Mouse (Mus musculus): ENCODE measurements at regions not wholly inside any gene's neighbourhood (a gene's known extent, or its start where the extent isn't known, plus 50 kb on each side); places are given as distances from the start of the nearest gene placed in this dataset.

- no peak for DNase-seq (ENCODE audit: low spot score)
These were observed 140.3 kb downstream of the Bod1 start for GRCm38 (mm10) chr11:31531416-31531815.

DNA sequence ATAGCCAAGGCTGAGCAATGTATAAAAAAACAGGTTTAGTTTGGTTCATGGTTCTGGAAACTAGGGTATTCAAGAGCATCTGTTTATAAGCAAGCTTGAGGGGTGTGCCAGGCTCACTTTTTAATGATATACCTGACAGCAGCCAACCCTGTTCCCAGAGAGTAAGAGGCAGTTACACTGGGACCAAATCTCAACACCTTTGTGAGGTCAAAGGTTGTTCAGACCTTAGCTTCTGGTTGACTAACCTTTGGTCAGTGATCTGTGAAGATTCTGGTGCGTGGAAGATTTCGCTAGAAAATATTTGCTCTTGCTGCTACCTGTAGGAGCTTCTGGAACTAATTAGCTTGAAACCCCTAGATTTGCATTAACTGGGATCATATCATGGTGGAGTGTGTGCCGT lies 140.8 kb downstream of the Bod1 start:
- no peak for DNase-seq (ENCODE audit: low spot score)

- DNase-seq (ENCODE audit: low spot score) = no peak
These were observed 142.0 kb downstream of the Bod1 start for GRCm38 (mm10) chr11:31529686-31530085.

- no peak for DNase-seq (ENCODE audit: low spot score)
These were observed 147.0 kb downstream of the Bod1 start for GRCm38 (mm10) chr11:31524708-31525107.

- no peak for DNase-seq (ENCODE audit: low spot score)
These were observed 147.5 kb downstream of the Bod1 start for GRCm38 (mm10) chr11:31524065-31524618.

- DNase-seq (ENCODE audit: low spot score) = no peak
These were observed 149.6 kb downstream of the Bod1 start for GRCm38 (mm10) chr11:31522127-31522526.

GRCm38 (mm10) chr11:31520909-31521308 lies 150.8 kb downstream of the Bod1 start:
- no peak for DNase-seq (ENCODE audit: low spot score)

GRCm38 (mm10) chr11:31503239-31503916 lies 133.5 kb upstream of the Stc2 start:
- no peak for DNase-seq (ENCODE audit: low spot score)

GRCm38 (mm10) chr11:31485429-31485828 lies 115.6 kb upstream of the Stc2 start:
- no peak for DNase-seq (ENCODE audit: low spot score)

DNA sequence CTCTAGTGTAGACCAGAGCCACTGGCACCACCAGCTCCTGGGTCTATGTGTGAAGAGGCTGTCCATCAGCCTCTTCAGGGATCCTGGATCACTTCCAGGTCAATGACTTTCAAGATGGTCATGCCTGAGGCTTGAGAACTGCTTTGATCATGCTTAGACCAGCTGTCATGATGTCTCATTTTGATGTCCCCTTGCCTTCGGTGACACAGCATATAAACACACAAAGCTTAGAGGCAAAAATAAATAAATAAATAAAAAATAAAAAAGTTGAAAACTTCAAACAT lies 111.1 kb upstream of the Stc2 start:
- DNase-seq (ENCODE audit: low spot score) = no peak

- no peak for DNase-seq (ENCODE audit: low spot score)
These were observed 110.6 kb upstream of the Stc2 start for GRCm38 (mm10) chr11:31480225-31481056.

DNA sequence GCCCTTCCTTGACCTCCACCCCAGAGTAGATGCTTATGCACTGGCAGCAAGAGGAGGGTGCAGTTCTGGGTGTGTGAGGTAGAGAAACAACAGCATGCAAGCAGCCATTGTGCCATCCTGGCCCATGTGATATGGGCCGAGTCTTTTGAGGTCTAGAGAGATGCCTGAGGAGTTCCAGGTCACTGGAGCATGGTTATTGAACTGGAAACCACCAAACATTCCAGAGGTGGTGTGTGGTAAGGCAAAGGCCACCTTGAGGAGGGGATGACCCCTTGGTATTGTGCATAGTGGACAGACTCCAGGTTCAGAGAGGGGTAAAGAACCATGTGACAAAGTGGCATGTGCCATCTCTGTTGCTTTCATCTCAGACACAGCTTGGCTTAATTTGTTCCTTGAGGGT lies 107.9 kb upstream of the Stc2 start:
- DNase-seq (ENCODE audit: low spot score) = no peak

- DNase-seq (ENCODE audit: low spot score) = no peak
These were observed 107.2 kb upstream of the Stc2 start for GRCm38 (mm10) chr11:31477104-31477503.

GRCm38 (mm10) chr11:31473017-31473416 lies 103.1 kb upstream of the Stc2 start:
- DNase-seq (ENCODE audit: low spot score) = no peak

- DNase-seq (ENCODE audit: low spot score) = no peak
These were observed 101.0 kb upstream of the Stc2 start for GRCm38 (mm10) chr11:31470681-31471414.

GRCm38 (mm10) chr11:31464844-31465243 lies 95.0 kb upstream of the Stc2 start:
- DNase-seq (ENCODE audit: low spot score) = no peak

GRCm38 (mm10) chr11:31462440-31462839 lies 92.6 kb upstream of the Stc2 start:
- DNase-seq (ENCODE audit: low spot score) = no peak

DNA sequence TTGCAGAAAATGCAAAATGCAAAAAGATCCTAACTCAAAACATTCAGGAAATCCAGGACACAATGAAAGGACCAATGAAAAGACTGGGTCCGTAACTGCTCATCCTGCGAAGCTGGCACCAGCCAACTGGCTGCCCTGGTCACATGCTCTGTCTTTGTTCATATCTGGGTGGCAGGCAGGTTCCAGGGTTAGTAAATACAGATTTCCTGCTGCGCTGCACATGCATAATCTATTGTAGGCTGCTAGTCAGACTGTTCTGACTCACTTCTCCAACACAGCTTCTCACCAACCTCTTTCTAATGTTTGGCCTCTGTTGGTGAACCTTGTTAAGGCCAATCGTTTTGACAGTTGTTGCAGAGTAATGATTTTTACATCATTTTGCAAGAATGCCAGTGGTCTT lies 92.0 kb upstream of the Stc2 start:
- DNase-seq (ENCODE audit: low spot score) = no peak

DNA sequence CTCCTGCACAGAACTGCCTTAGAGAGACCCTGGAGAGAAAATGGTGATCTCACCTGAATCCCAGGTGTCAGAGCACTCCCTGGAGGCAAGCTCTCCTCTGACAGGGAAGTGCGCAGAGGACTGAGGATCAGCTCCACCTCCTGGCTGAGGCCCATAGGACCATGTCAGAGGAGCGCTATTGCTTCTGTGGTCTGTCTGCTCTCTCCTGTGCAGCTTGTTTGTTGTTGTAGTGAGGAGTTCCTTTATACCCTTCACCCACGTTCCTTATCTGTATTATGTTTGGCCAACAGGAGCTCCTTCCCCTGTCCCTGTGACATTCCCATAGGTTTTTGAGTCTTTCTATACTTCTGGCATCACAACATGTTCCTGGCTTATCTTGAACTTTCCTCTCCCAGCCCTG lies 91.5 kb upstream of the Stc2 start:
- no peak for DNase-seq (ENCODE audit: low spot score)

DNA sequence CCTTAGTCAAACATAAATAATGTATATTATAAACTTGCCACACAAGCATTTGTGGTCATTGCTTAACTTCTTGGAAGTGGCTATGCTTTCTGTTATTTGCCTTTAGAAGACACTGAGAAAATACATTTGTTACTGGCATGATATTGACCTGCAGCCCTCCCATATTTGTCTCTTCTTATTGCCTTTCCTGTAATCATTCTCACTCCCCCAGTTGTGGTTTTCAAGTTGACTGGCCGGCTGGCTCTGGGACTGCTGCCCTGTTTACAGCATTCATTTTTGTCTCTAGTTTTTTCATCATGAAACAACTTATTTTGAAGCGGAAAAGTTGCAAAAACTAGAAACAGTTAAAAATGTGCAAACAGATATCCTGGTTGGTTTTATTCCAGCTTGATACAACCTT lies 57.5 kb upstream of the Stc2 start:
- no peak for DNase-seq (ENCODE audit: low spot score)

Measured in embryo, embryonic 10.5 days (tissue).